Mouse (Mus musculus) midbrain, embryonic 13.5 days (tissue): ENCODE data around the gene Gm13695. TPM values are rescaled to one million over a fixed set of nuclear protein-coding genes. Genes with fewer than 3 reads are reported as not detected.
"Not testable (repeated sequence)": the region's sequence is repeated elsewhere in the genome, so short reads cannot be mapped to it uniquely, and the experiment has no call there.

ENCODE experiments used
- ATAC-seq: fragments of 200-750 bp; cut with Nextera tagmentation; 2 replicates; pipeline ENCODE4 v1.8.0; 2017; ENCODE audit warnings: mild to moderate bottlenecking, moderate TSS enrichment, moderate library complexity
- H3K27ac ChIP-seq: fragments of 300-500 bp; sonication (generic); 2 replicates; pipeline ENCODE4 v1.5.1; 2015; ENCODE audit warnings: inconsistent platforms, mild to moderate bottlenecking, moderate library complexity
- H3K27me3 ChIP-seq: fragments of 300-500 bp; sonication (generic); 2 replicates; pipeline ENCODE4 v1.6.1; 2015; ENCODE audit warnings: mild to moderate bottlenecking, inconsistent platforms
- H3K36me3 ChIP-seq: fragments of 300-500 bp; sonication (generic); 2 replicates; pipeline ENCODE4 v1.6.1; 2015; ENCODE audit warnings: mild to moderate bottlenecking, inconsistent platforms
- H3K4me1 ChIP-seq: fragments of 300-500 bp; sonication (generic); replicated peaks from 2 replicates; pipeline ENCODE4 v1.6.1; 2015; ENCODE audit warnings: inconsistent platforms
- H3K4me2 ChIP-seq: fragments of 300-500 bp; sonication (generic); replicated peaks from 2 replicates; pipeline ENCODE4 v1.6.1; 2015; ENCODE audit warnings: moderate library complexity, mild to moderate bottlenecking, inconsistent platforms
- H3K4me3 ChIP-seq: fragments of 300-500 bp; sonication (generic); replicated peaks from 2 replicates; pipeline ENCODE4 v1.5.1; 2015; ENCODE audit warnings: mild to moderate bottlenecking, inconsistent platforms
- H3K9ac ChIP-seq: fragments of 300-500 bp; sonication (generic); replicated peaks from 2 replicates; pipeline ENCODE4 v1.6.1; 2015; ENCODE audit warnings: mild to moderate bottlenecking, inconsistent platforms
- H3K9me3 ChIP-seq: fragments of 300-500 bp; sonication (generic); 2 replicates; pipeline ENCODE4 v1.6.1; 2016; ENCODE audit warnings: mild to moderate bottlenecking, inconsistent platforms
- WGBS: fragments of 180-500 bp; shearing (Covaris S2); methylation state at CpG from one replicate; pipeline ENCODE4 v1.1.7; 2015; 5-methylcytosine and 5-hydroxymethylcytosine counted together
- polyA plus RNA-seq: library from polyadenylated mRNA; unstranded; fragments of >200 nt; fragmentation: Nextera tagmentation; extraction: Ambion mirVana; gene quantifications from 2 replicates; pipeline ENCODE4 v1.2.1, GENCODE M21; 2015

Gm13695 gene
- polyA plus RNA-seq, result not detected in 2 replicates

DNA sequence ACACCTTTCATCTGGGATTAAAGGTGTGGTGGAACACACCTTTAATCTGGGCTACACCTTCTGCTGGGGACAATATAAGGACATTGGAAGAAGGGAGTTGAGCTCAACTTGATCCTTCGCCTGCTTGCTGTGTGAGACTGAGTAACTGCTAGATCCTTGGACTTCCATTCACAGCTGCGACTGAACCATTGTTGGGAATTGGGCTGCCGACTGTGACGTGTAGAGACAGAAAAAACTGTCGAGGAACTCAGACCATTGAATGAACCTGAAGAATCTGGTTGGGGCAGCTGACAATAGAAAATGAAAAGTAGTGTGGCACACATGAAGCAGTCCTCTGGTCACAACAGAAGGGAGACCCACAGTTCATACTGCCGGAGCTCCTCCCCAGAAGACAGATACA is at the start of gene Gm13695:
Gene Gm13695 (plus strand): TSS at position 301 of the 400 bp plus-strand sequence.
- H3K36me3 ChIP-seq, H3K27me3 ChIP-seq, H3K9me3 ChIP-seq, H3K4me3 ChIP-seq, H3K4me1 ChIP-seq, H3K9ac ChIP-seq, ATAC-seq, H3K4me2 ChIP-seq, H3K27ac ChIP-seq: not testable (repeated sequence)
- no CpG with 5 or more reads among the region's 6 CpGs for WGBS

DNA sequence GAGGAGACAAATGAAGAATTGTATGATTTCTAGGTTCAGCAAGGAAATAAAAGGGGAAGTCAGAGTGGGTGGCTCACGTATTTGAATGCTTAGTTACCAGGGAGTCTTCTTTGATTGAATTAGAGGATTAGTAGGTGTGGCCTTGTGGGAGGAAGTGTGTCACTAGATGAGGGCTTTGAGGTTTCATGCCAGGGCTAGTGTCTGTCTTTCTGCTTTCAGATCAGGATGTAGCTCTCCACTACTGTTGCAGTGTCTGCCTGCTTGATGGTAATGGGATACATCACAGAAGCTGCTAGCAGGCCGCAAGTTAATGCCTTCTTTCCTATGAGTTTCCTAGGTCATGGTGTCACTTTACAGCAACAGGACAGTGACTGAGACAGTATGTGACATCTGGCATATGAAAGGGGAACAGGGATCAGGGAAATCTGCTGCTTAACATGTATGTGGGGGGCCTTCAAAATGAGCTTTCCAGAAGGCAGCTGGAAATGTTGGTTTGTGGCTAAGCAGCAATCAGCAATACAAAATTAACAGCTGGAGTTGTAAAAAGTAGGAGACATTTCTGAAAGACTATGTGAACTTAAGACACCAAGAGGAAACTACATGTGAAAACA is 37.5 kb upstream of the Gm13695 start:
- no peak overlapping the region for H3K9ac ChIP-seq
- no peaks in the 10 kb centered on the region for H3K36me3 ChIP-seq
- H3K4me3 ChIP-seq, result no peak overlapping the region
- H3K4me1 ChIP-seq, result no peaks in the 10 kb centered on the region
- WGBS, result 45% methylated on average over 2 of the region's 2 CpGs
- no peak for ATAC-seq
- H3K4me2 ChIP-seq, result no peak overlapping the region
- no peak overlapping the region for H3K27ac ChIP-seq
- H3K27me3 ChIP-seq, result no peaks in the 10 kb centered on the region
- H3K9me3 ChIP-seq, result no peaks in the 10 kb centered on the region

DNA sequence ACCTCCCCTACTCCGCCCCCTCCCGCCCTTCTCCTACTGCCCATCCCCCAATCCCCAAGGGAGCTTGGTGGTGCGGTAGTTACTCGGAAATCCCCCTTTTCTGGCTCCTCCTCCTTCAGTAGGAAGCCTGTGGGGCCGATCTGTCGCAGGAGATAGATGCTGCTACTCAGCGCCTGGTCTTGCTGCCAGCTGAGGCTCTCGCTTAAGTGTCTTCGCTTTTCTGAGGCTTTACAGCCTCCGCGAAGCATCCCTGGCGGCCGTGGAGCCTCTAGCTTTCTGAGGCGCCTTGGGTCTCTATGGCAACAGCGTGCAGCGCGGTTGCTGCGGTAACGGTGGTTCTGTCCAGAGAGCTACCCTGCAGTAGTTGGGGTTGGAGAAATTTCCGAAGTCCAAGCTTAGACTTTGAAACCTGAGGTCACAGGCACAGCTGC is 26.2 kb upstream of the Gm13695 start, which contains the start of gene Zswim2:
Gene Zswim2 (minus strand): TSS at position 298 of the 431 bp plus-strand sequence.
- Histone ChIP-seq H3K27me3 (no peaks in the 10 kb centered on the region), H3K4me2 (peak within 1 kb of the TSS; percentile 62), H3K4me3 (peak within 1 kb of the TSS; percentile 40), H3K4me1 (peaks cover 10% of the 10 kb centered on the region), H3K9me3 (no peaks in the 10 kb centered on the region), H3K36me3 (no peaks in the 10 kb centered on the region), H3K27ac (peak within 1 kb of the TSS; percentile 71), H3K9ac (no peak within 1 kb of the TSS)
- 1% methylated on average over 20 of the region's 20 CpGs for WGBS
- peak; percentile 100 for ATAC-seq

DNA sequence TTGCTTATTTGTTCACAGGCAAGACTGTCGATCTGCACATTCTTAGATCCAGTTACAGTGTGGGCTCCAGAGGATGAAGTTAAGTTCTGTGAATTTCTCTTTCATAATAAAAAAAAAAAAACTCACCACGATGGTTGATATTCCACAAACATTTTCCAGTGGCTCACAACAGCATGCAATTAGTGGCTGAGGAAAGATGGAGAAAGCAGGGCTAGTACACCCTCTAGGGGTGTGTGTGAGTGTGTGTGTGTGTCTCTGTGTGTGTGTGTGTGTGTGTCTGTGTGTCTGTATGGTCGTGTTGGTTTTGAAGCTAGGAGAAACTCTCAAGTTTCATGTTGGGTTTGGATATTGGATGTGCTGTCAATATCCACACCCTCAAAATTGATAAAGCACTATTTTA is 25.7 kb upstream of the Gm13695 start:
- peak overlapping the region; percentile 40 for H3K4me3 ChIP-seq

DNA sequence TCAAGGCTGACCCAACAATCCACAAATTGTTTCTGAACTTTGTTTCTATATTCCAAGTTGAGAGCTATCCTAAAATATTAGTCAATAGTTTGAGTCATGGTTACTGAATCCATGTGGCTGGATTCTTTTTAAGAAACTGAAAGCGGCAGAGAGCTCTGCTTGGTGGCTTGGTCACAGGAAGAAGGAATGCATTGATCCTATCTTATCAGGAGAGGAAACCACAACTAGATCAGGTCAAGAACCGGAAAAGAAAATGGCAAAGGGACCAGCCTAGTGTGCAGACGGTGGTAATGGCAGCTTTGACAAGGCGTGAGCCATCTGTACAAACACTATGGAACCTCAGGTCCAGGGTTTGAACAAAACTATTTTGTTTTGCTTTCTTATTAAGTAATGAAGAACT is 25.3 kb upstream of the Gm13695 start:
- Histone ChIP-seq H3K9ac (no peak overlapping the region), H3K27me3 (no peaks in the 10 kb centered on the region), H3K36me3 (no peaks in the 10 kb centered on the region), H3K27ac (no peak overlapping the region), H3K9me3 (no peaks in the 10 kb centered on the region), H3K4me2 (no peak overlapping the region), H3K4me1 (peaks cover 10% of the 10 kb centered on the region), H3K4me3 (no peak overlapping the region)
- WGBS, result 81% methylated on average over 4 of the region's 4 CpGs
- ATAC-seq, result no peak

More for the DNA sequence above, 25.7 kb upstream of the Gm13695 start:
- Histone ChIP-seq H3K9me3 (no peaks in the 10 kb centered on the region), H3K27ac (no peak overlapping the region), H3K36me3 (no peaks in the 10 kb centered on the region), H3K27me3 (no peaks in the 10 kb centered on the region), H3K4me1 (peaks cover 10% of the 10 kb centered on the region), H3K4me2 (peak overlapping the region; percentile 62), H3K9ac (no peak overlapping the region)
- ATAC-seq, result peak; percentile 78
- WGBS, result 33% methylated on average over 3 of the region's 3 CpGs

DNA sequence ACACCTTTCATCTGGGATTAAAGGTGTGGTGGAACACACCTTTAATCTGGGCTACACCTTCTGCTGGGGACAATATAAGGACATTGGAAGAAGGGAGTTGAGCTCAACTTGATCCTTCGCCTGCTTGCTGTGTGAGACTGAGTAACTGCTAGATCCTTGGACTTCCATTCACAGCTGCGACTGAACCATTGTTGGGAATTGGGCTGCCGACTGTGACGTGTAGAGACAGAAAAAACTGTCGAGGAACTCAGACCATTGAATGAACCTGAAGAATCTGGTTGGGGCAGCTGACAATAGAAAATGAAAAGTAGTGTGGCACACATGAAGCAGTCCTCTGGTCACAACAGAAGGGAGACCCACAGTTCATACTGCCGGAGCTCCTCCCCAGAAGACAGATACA is 11.7 kb upstream of the Gm13695 start, which contains the start of gene Gm13698:
Gene Gm13698 (plus strand): TSS at position 301 of the 400 bp plus-strand sequence.
- not testable (repeated sequence) for ATAC-seq, H3K4me2 ChIP-seq, H3K27ac ChIP-seq, H3K4me1 ChIP-seq, H3K36me3 ChIP-seq, H3K27me3 ChIP-seq, H3K9me3 ChIP-seq, H3K4me3 ChIP-seq, H3K9ac ChIP-seq
- no CpG with 5 or more reads among the region's 6 CpGs for WGBS

DNA sequence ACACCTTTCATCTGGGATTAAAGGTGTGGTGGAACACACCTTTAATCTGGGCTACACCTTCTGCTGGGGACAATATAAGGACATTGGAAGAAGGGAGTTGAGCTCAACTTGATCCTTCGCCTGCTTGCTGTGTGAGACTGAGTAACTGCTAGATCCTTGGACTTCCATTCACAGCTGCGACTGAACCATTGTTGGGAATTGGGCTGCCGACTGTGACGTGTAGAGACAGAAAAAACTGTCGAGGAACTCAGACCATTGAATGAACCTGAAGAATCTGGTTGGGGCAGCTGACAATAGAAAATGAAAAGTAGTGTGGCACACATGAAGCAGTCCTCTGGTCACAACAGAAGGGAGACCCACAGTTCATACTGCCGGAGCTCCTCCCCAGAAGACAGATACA is 5.9 kb upstream of the Gm13695 start, which contains the start of gene Gm13693:
Gene Gm13693 (plus strand): TSS at position 301 of the 400 bp plus-strand sequence.
- H3K27ac ChIP-seq, ATAC-seq, H3K4me2 ChIP-seq, H3K4me3 ChIP-seq, H3K9ac ChIP-seq, H3K4me1 ChIP-seq, H3K36me3 ChIP-seq, H3K27me3 ChIP-seq, H3K9me3 ChIP-seq: not testable (repeated sequence)
- WGBS, result no CpG with 5 or more reads among the region's 6 CpGs

DNA sequence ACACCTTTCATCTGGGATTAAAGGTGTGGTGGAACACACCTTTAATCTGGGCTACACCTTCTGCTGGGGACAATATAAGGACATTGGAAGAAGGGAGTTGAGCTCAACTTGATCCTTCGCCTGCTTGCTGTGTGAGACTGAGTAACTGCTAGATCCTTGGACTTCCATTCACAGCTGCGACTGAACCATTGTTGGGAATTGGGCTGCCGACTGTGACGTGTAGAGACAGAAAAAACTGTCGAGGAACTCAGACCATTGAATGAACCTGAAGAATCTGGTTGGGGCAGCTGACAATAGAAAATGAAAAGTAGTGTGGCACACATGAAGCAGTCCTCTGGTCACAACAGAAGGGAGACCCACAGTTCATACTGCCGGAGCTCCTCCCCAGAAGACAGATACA is 5.7 kb downstream of the Gm13695 start, which contains the start of gene Gm13696:
Gene Gm13696 (plus strand): TSS at position 301 of the 400 bp plus-strand sequence.
- not testable (repeated sequence) for H3K4me1 ChIP-seq, H3K4me3 ChIP-seq, H3K9ac ChIP-seq, H3K36me3 ChIP-seq, H3K4me2 ChIP-seq, H3K27me3 ChIP-seq, H3K9me3 ChIP-seq, ATAC-seq, H3K27ac ChIP-seq
- WGBS, result no CpG with 5 or more reads among the region's 6 CpGs

DNA sequence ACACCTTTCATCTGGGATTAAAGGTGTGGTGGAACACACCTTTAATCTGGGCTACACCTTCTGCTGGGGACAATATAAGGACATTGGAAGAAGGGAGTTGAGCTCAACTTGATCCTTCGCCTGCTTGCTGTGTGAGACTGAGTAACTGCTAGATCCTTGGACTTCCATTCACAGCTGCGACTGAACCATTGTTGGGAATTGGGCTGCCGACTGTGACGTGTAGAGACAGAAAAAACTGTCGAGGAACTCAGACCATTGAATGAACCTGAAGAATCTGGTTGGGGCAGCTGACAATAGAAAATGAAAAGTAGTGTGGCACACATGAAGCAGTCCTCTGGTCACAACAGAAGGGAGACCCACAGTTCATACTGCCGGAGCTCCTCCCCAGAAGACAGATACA is 11.5 kb downstream of the Gm13695 start, which contains the start of gene Gm13694:
Gene Gm13694 (plus strand): TSS at position 301 of the 400 bp plus-strand sequence.
- not testable (repeated sequence) for H3K27me3 ChIP-seq, H3K9me3 ChIP-seq, H3K4me3 ChIP-seq, H3K4me1 ChIP-seq, H3K27ac ChIP-seq, H3K4me2 ChIP-seq, ATAC-seq, H3K9ac ChIP-seq, H3K36me3 ChIP-seq
- no CpG with 5 or more reads among the region's 6 CpGs for whole genome bisulfite sequencing

DNA sequence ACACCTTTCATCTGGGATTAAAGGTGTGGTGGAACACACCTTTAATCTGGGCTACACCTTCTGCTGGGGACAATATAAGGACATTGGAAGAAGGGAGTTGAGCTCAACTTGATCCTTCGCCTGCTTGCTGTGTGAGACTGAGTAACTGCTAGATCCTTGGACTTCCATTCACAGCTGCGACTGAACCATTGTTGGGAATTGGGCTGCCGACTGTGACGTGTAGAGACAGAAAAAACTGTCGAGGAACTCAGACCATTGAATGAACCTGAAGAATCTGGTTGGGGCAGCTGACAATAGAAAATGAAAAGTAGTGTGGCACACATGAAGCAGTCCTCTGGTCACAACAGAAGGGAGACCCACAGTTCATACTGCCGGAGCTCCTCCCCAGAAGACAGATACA is 17.3 kb downstream of the Gm13695 start, which contains the start of gene Gm13697:
Gene Gm13697 (plus strand): TSS at position 301 of the 400 bp plus-strand sequence.
- not testable (repeated sequence) for H3K9me3 ChIP-seq, H3K4me2 ChIP-seq, H3K27me3 ChIP-seq, H3K4me3 ChIP-seq, ATAC-seq, H3K4me1 ChIP-seq, H3K36me3 ChIP-seq, H3K27ac ChIP-seq, H3K9ac ChIP-seq
- no CpG with 5 or more reads among the region's 6 CpGs for WGBS

DNA sequence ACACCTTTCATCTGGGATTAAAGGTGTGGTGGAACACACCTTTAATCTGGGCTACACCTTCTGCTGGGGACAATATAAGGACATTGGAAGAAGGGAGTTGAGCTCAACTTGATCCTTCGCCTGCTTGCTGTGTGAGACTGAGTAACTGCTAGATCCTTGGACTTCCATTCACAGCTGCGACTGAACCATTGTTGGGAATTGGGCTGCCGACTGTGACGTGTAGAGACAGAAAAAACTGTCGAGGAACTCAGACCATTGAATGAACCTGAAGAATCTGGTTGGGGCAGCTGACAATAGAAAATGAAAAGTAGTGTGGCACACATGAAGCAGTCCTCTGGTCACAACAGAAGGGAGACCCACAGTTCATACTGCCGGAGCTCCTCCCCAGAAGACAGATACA is 23.1 kb downstream of the Gm13695 start, which contains the start of gene Gm13691:
Gene Gm13691 (plus strand): TSS at position 301 of the 400 bp plus-strand sequence.
- not testable (repeated sequence) for H3K36me3 ChIP-seq, H3K4me1 ChIP-seq, H3K9ac ChIP-seq, ATAC-seq, H3K9me3 ChIP-seq, H3K27ac ChIP-seq, H3K27me3 ChIP-seq, H3K4me2 ChIP-seq, H3K4me3 ChIP-seq
- WGBS, result no CpG with 5 or more reads among the region's 6 CpGs

DNA sequence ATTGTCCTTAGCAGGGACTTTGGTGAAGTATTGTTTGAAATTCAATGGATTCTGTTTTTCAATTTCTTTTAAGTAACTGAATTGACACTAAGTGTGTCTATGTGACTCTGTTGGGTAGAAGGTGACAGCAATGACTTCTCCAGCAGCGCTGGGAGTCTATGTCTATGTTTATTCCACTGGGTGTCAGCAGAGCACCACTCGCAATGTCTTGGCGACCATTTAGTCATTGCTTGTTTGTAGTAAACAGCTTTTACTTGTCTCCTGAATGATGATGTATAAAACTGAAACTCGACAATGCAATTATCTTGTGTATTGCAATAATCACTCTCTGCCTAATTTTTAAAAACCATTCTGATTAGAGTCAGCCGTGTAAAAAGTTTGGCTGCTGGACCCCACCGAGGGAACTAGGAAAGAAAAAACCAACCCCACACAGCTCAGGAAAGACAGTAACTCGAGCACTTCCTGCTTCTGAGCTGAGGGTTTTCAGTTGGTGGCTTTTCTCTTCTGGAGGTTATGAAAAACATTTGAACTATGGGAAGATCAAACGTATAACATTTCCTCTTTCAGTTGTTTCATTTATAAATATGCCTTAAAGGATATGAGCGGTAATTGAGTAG is 26.6 kb downstream of the Gm13695 start:
- not testable (repeated sequence) for H3K36me3 ChIP-seq, H3K9ac ChIP-seq, H3K27me3 ChIP-seq, ATAC-seq, H3K4me2 ChIP-seq, H3K4me3 ChIP-seq, H3K27ac ChIP-seq, H3K4me1 ChIP-seq, H3K9me3 ChIP-seq
- WGBS, result 76% methylated on average over 8 of the region's 9 CpGs
